Mouse (Mus musculus) adrenal gland, adult 8-10 months (tissue): ENCODE results near the gene 4930470P17Rik. TPM values are rescaled to one million over a fixed set of nuclear protein-coding genes. Genes with fewer than 3 reads are reported as not detected.

Experiments used
- DNase-seq: peaks from one replicate; pipeline ENCODE4 v3.0.0; 2022
- total RNA-seq, 4 experiments: library from RNA; stranded (reverse); gene quantifications; 2 replicates each; pipeline ENCODE4 v1.2.4; 2022

4930470P17Rik gene
- total RNA-seq, 4 experiments from 2014 or later = not detected

DNA sequence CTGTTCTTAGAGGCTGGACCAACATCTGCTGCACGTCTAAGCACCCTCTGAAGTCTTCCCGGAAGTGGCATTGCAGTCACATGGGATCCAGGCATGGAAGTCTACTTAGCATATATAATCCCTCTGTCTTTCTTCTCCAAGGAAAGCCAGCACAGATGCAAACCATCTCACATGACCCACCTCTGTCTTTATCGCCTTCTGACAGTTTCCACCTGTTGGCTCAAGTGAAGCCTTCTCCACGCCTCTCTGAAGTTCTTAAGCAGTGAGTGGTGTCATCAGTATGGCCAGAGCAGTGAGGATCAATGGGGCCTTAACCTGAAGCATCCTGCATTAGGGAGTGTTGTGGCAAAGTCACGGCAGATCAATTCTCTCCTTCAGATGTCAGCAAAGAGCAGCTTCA, 23.2 kb downstream of the 4930470P17Rik start:
- DNase-seq = no peak

DNA sequence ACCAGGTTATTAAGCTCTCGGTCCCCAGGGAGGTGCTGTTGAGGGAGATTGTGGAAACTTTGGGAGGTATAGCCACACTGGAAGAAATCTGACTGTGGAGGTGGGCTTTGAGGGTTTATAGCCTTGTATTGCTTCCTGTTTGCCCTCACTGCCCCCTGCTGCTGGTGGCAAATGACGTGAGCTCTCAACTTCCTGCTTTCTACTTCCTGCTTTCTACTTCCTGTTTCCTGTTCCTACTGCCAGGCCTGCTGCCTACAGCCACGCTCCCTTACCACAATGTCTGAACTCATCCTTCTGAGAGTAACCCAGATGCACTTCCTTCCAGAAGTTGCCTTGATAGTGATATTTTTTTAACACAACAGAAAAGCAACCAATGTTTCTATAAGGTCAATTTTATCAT, 24.3 kb downstream of the 4930470P17Rik start:
- DNase-seq = no peak

- no peak for DNase-seq
Measured at GRCm38 (mm10) chr2:170576077-170576476, 25.7 kb downstream of the 4930470P17Rik start.

- DNase-seq = no peak
Measured at GRCm38 (mm10) chr2:170564995-170565394, 36.8 kb downstream of the 4930470P17Rik start.

DNA sequence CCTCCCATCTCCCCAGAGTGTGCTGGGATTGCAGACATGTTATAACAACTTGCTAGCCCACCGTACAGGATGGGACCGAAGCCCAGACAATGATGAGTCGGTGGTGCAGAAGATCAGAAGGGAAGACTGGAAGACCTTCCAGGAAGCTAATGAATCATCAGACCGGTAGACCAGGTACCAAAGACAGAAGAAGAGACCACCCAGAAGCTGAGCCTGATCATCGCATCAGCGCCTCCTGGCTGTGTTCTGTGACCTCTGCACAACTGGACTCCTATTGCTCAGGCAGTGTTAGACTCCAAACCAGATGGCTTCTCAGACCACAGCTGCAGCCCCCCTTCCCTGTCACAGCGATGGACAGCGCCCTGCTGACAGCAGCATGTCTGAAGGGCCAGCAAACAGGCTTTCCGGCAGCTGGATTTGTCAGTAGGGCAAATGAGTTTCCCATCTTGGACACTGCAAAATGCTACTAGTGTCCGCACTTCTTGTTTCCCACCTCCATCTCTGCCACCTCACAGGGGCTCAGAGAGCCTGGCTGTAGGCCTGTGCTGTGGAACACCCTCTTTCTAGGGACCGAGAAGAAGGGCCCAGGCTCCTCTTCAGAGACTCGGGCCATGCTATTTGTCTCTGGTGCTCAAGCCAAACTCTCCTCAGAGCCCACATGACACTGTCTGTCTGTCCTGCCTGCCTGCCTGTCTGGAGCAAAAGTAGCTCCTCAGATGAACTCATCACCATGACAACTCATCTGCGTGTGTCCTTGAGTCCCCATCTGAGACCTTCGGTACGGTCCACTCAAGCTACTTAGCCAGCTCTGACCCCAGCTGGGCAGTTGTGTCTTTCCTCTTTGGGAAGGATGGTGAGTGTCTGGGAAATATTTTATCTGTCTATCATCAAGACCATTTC, 37.6 kb downstream of the 4930470P17Rik start:
- no peak for DNase-seq

DNA sequence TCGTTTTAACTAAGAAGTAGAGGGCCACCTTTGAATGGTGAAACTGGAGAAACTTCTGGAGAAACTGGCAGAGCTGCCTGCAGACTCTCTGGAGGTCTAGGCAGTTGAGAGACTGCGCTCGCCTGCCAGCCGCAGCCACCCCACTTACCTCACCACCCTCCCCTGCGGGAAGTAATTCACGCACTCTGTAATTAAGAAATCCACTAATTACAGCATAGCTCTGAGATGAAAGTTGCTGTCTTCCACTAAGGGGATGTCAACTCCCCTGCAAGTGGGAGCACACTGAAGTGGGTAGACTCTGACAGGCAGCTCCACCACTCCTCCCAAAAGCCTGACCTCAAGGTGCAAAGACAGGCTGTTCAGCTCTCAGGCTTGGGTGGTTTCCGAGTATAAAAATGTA, 49.7 kb downstream of the 4930470P17Rik start:
- DNase-seq = no peak

DNA sequence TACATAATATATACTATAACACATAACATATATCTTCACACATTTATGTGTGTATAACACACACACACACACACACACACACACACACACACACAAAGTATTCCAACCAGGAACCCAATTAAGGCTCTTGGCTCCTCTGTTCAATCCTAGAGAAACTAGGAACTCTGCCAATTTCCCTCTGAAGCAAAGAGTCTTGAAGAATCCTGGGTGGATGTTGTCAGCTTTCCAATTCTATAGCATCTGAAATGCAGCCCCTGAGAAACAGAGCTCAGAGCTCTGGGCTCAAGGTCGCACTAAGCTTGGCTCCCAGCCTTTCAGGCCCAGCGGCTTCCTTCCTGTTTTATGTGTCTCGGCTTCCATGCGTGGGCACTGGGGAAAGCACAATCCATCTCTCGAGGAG, 51.6 kb downstream of the 4930470P17Rik start:
- no peak for DNase-seq

DNA sequence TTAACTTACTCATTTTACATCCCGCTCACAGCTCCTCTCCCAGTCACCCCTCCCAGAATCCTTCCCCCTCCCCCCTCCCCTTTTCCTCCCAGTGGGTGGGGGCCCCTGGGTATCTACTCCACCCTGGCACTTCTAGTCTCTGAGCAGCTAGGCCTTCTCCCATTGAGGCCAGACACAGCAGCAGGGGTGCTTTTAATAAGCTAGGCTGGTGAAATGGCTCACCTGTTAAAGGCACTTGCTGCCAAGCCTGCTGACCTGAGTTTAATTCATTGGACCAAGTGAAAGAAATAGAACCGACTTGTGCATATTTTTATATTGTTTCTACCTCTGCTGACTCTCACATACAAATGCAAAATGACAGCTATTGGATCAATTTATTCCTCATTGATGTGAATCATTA, 52.7 kb downstream of the 4930470P17Rik start:
- DNase-seq = no peak

DNA sequence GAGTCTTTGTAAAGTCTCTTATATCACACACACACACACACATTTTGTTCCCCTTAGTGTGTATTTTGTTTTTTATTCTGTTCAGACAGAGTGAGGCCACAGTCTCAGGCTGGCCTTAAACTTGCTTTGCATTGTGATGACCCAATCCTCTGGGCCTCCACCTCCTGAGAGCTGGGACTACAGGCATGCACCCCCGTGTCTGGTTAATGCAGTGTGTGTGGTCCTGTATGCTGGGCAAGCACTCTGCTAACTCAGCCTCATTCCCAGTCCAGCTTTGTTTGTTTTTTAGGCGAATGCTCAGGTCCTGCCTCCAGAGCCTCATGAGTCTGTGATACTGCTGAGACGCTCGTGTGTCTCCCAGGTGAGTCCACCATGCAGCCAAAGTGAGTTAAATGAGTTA, 53.8 kb downstream of the 4930470P17Rik start:
- DNase-seq = no peak

- no peak for DNase-seq
Measured at GRCm38 (mm10) chr2:170547526-170547925, 54.3 kb downstream of the 4930470P17Rik start.

- DNase-seq = no peak
Measured at GRCm38 (mm10) chr2:170545745-170546144, 56.1 kb downstream of the 4930470P17Rik start.

GRCm38 (mm10) chr2:170544950-170545349, 56.9 kb downstream of the 4930470P17Rik start:
- DNase-seq = no peak

DNA sequence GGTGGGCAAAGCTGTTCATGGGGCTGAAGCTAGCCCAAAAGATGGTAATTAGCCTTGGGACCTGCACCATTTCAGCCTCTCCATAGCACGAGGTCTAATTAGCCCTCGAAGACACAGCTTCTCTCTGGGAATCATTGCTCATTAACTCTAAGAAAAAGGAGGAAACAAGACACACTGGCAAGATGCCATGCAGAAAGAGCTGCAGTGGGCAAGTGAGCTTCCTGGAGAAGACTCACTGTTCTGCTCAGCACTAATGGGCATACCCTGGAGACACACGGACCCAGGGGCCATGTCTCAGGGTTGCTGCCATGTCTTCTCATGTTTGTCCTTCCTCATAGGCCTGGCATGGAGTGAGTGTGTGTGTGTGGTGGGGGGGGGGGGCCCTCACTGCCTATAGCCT, 57.7 kb downstream of the 4930470P17Rik start:
- DNase-seq = no peak

- no peak for DNase-seq
Measured at GRCm38 (mm10) chr2:170543625-170544024, 58.2 kb downstream of the 4930470P17Rik start.

DNA sequence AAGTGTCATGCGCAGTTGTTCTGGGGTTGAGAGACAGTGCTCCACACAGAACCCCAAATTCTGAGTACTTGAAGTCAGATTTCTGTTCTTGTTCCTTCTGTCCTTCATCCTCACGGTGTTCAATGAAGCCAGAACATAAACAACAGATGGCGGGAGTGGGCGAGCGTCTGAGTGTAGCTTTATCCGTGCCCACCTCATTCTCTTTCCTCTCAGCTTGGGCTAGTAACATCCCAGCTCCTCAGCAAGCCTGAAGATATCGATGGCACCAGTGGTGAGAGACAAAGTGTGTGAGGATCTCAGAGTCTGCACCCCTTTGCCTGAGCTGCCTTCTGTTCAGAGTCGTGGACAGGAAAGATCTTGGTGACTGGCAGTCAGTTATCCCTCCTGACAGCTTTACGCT, 62.6 kb downstream of the 4930470P17Rik start:
- no peak for DNase-seq

GRCm38 (mm10) chr2:170535841-170536240, 66.0 kb downstream of the 4930470P17Rik start:
- DNase-seq = no peak

- no peak for DNase-seq
Measured at GRCm38 (mm10) chr2:170534803-170535174, 67.0 kb downstream of the 4930470P17Rik start.

- DNase-seq = no peak
Measured at GRCm38 (mm10) chr2:170534116-170534802, 67.6 kb downstream of the 4930470P17Rik start.

GRCm38 (mm10) chr2:170530256-170530655, 71.6 kb downstream of the 4930470P17Rik start:
- no peak for DNase-seq

DNA sequence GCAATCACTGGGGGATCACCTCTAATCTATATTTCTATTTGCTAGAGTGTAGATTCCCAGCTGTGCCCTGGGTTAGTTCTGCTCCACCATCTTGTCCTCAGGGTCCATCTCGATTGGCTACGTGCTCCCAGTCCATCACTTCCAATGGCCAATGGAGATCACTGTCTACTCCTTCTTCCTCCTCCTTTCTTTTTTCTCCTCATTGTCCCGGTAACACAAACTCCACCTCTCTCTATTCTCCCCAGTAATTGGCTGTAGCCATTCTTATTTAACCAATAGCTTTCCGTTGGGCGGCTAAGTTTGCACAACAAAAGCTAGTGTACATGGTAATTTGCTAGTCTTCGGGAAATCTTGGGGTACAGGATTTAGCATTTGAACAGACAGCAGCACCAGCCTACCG, 72.1 kb downstream of the 4930470P17Rik start:
- no peak for DNase-seq
